Mouse (Mus musculus): ENCODE measurements around the gene Cdyl2.

The Cdyl2 gene

GRCm38 (mm10) chr8:116671543-116671942 lies 61.2 kb downstream of the Cdyl2 start:
- DNase-seq (ENCODE audit: low spot score) = no peak

DNA sequence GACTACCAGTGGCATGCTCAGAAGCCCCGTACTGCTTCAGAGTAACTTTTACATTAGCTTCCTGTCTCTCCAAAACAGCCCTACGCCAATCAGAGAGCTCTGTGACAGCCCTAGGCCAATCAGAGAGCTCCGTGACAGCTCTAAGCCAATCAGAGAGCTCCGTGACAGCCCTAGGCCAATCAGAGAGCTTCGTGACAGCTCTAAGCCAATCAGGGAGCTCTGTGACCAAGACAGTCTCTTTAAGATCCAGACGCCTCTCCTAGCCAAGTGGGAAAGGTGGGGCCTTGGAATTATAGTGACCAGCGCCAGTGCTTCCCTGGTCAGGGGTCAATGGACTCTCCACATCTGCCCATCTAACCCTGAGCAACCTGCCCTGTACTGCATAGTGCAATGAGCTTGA lies 62.2 kb downstream of the Cdyl2 start:
- no peak for DNase-seq (ENCODE audit: low spot score)

GRCm38 (mm10) chr8:116668977-116669376 lies 63.8 kb downstream of the Cdyl2 start:
- DNase-seq (ENCODE audit: low spot score) = no peak

DNA sequence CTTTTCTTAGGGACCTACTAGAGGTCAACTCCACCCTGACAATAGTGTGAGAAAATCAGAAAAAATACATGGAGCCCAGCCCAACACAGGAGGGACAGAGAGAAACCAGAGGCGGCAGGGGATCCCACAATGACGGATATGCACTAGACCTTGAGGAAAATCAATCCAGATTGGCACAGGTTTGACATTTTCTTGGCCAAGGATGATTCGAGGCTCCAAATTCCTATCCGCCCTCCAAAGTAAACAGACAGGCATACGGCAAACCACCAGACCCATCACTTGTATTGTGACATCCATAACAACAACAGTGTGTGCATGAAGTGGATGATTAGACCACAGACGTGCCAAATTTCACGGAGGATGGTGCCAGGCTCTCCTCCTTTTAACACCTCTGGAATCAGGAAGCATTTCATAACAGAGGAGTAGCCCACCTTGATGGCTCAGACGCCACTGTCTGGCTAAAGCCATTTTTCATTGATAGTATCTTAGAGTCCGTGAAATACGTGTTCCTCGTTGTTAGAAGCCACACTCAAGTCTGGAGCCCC lies 65.9 kb downstream of the Cdyl2 start:
- DNase-seq (ENCODE audit: low spot score) = no peak

DNA sequence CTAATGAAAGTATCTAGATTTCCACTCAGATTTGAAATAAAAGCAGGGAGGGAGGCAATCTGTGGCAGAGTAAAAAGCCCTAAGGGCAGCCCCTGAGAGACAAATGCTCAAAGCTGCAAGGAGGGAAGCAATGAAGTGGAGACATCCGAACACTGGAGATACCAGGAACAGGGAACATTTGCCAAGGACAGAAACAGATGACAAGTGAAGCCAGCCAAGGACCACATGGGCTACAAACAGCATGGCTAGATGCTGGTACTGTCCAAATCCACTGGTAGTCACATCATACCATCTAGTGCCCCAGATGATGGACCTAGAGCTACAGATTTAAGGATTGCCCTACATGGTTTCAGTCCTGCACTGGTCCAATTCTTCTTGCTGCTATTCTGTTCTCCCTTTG lies 71.3 kb downstream of the Cdyl2 start:
- DNase-seq (ENCODE audit: low spot score) = no peak

GRCm38 (mm10) chr8:116656811-116657210 lies 76.0 kb downstream of the Cdyl2 start:
- no peak for DNase-seq (ENCODE audit: low spot score)

DNA sequence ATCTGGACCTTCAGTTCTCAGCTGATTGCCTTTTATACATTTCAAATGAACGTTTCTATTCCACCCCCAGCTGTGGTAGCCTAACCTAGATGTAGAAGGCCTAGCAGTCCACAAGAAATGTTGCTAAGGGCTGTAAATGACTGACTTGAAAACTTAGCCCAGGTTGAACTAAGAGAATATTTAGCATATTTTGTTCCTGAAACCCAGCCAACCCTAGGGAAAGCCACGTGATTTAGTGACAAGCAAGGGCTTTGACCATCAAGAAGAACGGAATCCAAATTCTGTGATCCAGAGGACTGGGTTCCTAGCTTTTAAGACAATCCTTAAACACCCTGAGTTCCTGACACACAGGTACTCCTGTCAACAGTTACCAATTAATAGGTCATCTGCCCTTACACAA lies 77.9 kb downstream of the Cdyl2 start:
- DNase-seq (ENCODE audit: low spot score) = no peak

DNA sequence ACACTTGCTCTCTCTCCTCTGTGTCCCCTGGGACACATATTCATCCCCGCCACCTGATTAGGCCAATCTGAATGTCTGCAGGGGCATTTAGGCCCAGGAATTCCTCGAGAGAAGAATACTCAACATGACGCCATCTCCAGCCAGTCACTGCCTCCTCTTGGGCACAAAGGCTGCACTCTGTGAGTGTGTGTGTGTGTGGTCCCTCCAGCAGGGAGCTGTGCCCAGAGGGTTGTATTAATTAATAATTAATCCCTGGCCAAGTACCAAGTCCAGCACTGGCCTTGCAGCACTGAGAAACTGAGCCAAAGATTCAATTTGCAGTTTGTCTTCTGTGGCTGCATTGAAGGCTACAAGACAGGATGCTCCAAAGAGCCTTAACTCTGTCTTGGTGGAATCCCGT lies 79.8 kb downstream of the Cdyl2 start:
- DNase-seq (ENCODE audit: low spot score) = no peak

DNA sequence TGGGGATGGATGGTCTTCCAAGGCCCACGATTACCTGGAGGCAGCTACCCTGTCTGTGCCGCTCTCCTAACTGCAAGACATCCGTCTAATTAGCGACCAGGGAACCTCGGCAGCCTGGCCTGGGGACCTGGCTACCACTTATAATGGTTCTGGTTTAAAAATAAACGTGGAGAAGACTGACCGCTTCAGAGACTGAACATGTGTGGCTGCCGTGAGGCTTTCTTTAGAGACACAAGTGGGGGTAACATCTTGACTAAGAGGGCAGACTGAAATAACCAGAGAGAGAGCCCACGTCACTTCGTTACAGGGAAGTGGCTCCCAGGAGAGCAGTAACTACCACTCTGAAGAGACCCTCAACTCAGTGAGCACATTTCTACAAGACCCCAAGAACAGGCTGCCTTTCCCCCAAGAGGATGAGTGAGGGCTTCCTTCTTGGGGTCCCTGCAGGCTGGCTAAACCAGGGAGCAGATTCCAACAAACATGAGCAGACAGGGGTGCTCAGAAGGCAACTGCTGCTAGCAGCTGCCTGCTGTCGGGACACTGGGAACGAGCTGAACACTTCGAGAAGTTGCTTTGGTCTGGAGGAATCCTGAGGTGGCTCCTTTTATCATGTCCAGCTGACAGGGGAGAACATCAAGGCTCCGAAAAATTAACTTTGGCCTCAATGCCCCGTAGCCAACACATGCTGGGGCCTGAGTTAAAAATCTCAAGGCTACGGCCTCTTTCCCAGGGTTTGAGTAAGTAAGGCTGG lies 82.6 kb downstream of the Cdyl2 start:
- DNase-seq (ENCODE audit: low spot score) = no peak

DNA sequence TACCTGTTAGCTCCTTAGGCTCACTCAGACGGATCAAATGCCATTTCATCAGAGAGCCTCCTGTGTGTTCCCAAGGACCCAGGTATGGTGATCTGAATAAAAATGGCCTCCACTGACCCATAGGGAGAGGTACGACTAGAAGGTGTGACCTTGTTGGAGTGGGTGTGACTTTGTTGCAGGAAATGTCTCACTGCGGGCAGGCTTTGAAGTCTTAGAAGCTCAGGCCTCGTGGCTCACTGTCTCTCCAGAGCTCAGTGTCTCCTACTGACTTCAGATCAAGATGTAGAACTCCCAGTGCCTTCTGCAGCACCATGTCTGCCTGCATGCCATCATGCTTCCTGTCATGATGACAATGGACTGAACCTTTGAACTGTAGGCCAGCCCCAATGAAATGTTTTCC lies 87.4 kb downstream of the Cdyl2 start:
- no peak for DNase-seq (ENCODE audit: low spot score)

- DNase-seq (ENCODE audit: low spot score) = no peak
These were observed 91.9 kb downstream of the Cdyl2 start for GRCm38 (mm10) chr8:116640925-116641324.

- no peak for DNase-seq (ENCODE audit: low spot score)
These were observed 94.8 kb downstream of the Cdyl2 start for GRCm38 (mm10) chr8:116637998-116638397.

- DNase-seq (ENCODE audit: low spot score) = no peak
These were observed 95.6 kb downstream of the Cdyl2 start for GRCm38 (mm10) chr8:116637193-116637592.

DNA sequence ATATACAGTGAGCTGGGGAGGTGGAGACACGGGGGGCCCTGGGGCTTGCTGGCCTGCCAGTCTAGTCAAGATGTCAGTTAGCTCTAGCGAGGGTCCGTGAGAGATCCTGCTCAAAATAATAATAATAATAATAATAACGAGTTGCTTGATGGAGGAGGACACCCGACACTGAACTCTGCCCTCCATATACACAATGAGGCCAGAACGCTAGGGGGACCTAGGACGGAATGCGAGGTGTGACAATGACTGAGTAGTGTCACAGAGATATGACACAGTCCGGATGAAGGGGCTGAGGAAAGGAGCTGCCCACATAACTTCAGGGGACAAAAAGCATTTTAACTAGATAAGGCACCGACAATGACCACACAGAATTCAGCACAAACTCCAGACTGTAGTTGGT lies 96.4 kb downstream of the Cdyl2 start:
- no peak for DNase-seq (ENCODE audit: low spot score)

- no peak for DNase-seq (ENCODE audit: low spot score)
These were observed 96.8 kb downstream of the Cdyl2 start for GRCm38 (mm10) chr8:116635972-116636371.

GRCm38 (mm10) chr8:116635261-116635660 lies 97.5 kb downstream of the Cdyl2 start:
- no peak for DNase-seq (ENCODE audit: low spot score)

DNA sequence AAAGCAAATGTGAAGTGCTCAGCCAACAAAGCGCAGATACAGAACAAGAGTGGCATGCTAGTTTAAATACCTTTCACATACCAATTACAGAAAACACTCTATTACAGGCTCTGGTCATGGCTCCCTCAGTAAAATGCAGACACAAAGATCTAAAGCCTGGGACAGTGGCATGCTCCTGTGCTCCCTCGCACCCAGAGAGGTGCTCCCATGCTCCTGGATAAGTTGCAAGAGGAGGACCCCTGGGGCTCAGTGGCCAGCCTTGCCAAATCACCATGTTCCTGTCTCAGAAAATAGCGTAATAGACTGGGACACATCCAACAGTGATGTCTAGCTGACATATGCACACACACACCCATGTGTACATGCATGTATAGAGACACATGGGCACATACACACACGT lies 98.4 kb downstream of the Cdyl2 start:
- no peak for DNase-seq (ENCODE audit: low spot score)

DNA sequence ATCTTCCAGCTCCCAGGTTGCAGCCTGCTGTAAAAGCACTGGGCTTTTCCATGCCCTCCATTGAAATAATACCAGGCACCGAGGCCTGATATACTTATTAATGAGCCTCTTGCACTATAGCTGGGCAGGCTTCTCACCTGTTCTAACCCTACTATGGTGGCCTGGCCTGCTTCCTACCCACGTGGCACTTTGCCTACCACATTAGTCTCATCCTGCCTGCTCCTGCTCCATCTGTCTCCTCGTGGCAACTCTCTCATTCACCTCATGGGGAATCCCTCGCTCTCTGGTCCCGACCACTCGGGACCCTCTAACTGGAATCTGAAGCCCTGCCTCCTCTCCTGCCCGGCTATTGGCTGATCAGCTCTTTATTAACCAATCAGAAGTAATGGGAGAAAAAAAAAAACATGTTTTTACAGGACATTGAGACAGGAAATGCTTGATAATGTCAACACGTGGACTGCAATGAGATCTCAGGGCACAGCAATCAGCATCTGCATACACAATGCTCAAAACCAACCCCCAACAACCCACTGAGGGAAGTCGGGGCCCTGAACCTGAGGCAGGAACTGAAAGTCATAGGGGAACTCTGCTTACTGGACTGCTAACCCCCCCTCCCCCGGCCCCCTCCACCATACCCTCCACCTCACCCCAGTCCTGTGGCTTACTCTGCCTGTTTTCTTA lies 99.2 kb downstream of the Cdyl2 start:
- DNase-seq (ENCODE audit: low spot score) = no peak

DNA sequence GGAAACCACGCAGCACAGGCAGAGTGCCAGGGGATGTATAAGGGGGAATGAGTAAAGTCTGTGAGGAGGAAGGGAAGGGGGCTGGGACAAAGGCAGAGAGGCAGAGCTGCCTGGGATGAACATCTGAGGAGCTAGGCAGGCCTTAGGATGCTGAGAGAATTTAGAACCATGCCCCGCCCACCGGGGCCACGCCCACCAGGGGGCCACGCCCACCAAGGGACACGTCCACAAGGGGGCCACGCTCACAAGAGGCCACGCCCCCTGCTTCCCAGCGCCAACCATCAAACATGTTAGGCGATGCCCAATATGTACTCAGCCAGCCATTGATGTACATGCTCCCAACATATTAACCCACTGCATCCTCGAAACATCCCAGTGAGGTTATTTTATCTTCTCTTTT lies 102.7 kb downstream of the Cdyl2 start:
- no peak for DNase-seq (ENCODE audit: low spot score)

- DNase-seq (ENCODE audit: low spot score) = no peak
These were observed 103.8 kb downstream of the Cdyl2 start for GRCm38 (mm10) chr8:116628975-116629374.

DNA sequence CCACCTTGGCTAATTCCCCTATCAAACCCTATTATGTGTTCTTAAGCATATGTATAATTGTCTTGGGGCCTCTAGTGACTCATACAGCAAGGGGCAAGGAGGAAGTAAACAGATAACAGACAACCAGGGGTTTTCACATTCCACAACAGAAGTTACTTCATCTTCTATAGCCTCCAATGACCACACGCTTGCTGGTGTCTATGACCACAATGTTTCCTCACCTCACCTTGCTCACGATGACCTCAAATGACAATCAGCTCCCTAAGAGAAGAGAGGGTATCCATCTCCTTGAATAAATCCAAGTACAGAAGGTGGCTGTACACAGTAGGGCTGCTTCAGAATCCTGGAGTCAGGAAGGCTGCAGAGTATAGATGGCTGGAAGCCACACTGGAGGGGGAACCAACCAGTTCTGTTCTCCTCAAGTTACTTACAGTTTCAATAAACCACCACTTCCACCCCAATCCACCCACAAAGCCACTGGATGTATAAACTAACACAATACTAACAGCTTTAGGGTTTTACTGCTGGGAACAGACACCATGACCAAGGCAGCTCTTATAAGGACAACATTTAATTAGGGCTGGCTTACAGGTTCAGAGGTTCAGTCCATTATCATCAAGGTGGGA lies 104.8 kb downstream of the Cdyl2 start:
- DNase-seq (ENCODE audit: low spot score) = no peak

GRCm38 (mm10) chr8:116623591-116623990 lies 109.2 kb downstream of the Cdyl2 start:
- DNase-seq (ENCODE audit: low spot score) = no peak

GRCm38 (mm10) chr8:116622326-116622725 lies 110.5 kb downstream of the Cdyl2 start:
- DNase-seq (ENCODE audit: low spot score) = no peak
